Mouse (Mus musculus) lung, postnatal 0 days (tissue): ENCODE results near the gene Olfr1459.

Source experiments
- CTCF ChIP-seq: IDR thresholded peaks from 2 replicates; pipeline ENCODE4 v1.5.1; 2016; ENCODE audit warnings: antibody characterized with exemption, mild to moderate bottlenecking
- EP300 ChIP-seq: IDR thresholded peaks from 2 replicates; pipeline ENCODE4 v1.6.1; 2016; ENCODE audit warnings: antibody characterized with exemption, mild to moderate bottlenecking, control low read depth

- no peak for TF ChIP-seq CTCF
- no peak for TF ChIP-seq EP300
These were observed 13.4 kb upstream of the Olfr1459 start, which contains the start of gene Olfr1461 for GRCm38 (mm10) chr19:13162700-13163099.
